Mouse (Mus musculus) B cell, adult 2 months (primary cell): ENCODE measurements around the gene Unc119b.
"Not testable (repeated sequence)": the region's sequence is repeated elsewhere in the genome, so short reads cannot be mapped to it uniquely, and the experiment has no call there.

Experiments used
- DNase-seq, 2 experiments: peaks; one replicate each; pipeline ENCODE4 v3.0.0; 2022

Unc119b gene

GRCm38 (mm10) chr5:115081636-115082035 is 53.1 kb downstream of the Unc119b start:
- DNase-seq = no peak

GRCm38 (mm10) chr5:115076144-115076901 is 58.5 kb downstream of the Unc119b start:
- DNase-seq = peak; percentile 82 to 85

GRCm38 (mm10) chr5:115074749-115075148 is 60.0 kb downstream of the Unc119b start:
- no peak for DNase-seq

- DNase-seq = not testable (repeated sequence)
Observed at GRCm38 (mm10) chr5:115073306-115073705, 61.5 kb downstream of the Unc119b start.
